In genomic region chr11:79647071-79647501, GRCm38 (mm10) we compare ENCODE assay signal across 9 mouse cellular contexts. TPM values are rescaled to one million over a fixed set of nuclear protein-coding genes. Genes with fewer than 3 reads are reported as not detected.
DNase-seq lines count a peak whose midpoint lies in the region; ATAC-seq and TF ChIP-seq lines count a peak whose summit lies in the region.
"Had no signal": no experiment of that assay in that cellular context is flagged by ENCODE, and none has a peak within 500 bp of the region (broad histone marks: within the 10 kb centered on the region; RNA-seq: fewer than 3 reads in every experiment).

No protein-coding gene starts in this region.

- H3K4me2 ChIP-seq in hindbrain, embryonic 13.5 days = no peak overlapping the region
- no peak overlapping the region for H3K4me2 ChIP-seq in stomach, embryonic 15.5 days
- H3K4me2 ChIP-seq: heart, embryonic 15.5 days had no signal

- peak overlapping the region; percentile 60 for H3K27ac ChIP-seq in hindbrain, embryonic 13.5 days
- no peak overlapping the region for H3K27ac ChIP-seq in stomach, embryonic 15.5 days
- H3K27ac ChIP-seq: heart, embryonic 15.5 days had no signal

- H3K9me3 ChIP-seq in hindbrain, embryonic 13.5 days = no peaks in the 10 kb centered on the region
- no peaks in the 10 kb centered on the region for H3K9me3 ChIP-seq in stomach, embryonic 15.5 days
- H3K9me3 ChIP-seq: heart, embryonic 15.5 days had no signal

- 25% methylated on average over 8 of the region's 8 CpGs for WGBS in hindbrain, embryonic 13.5 days
- WGBS in stomach, embryonic 15.5 days = 49% methylated on average over 8 of the region's 8 CpGs

- DNase-seq in adrenal gland, adult 2 months = peak; percentile 53
- DNase-seq in adrenal gland, adult 18-20 months (ENCODE audit: low spot score in 2 of 2) = no peak
- peak; percentile 61 for DNase-seq in brain, embryonic 14.5 days (ENCODE audit: low read depth)
- DNase-seq in left cerebral cortex, postnatal 10 days (ENCODE audit: extremely low spot score in 1 of 2, low spot score in 2 of 2) = peak; percentile 61 to 71
- no peak for DNase-seq in thymus, postnatal 25 days

- no peaks in the 10 kb centered on the region; the same call in 1 of the 2 replicates for H3K36me3 ChIP-seq in hindbrain, embryonic 13.5 days
- no peaks in the 10 kb centered on the region for H3K36me3 ChIP-seq in stomach, embryonic 15.5 days
- H3K36me3 ChIP-seq: heart, embryonic 15.5 days had no signal

- H3K4me3 ChIP-seq in hindbrain, embryonic 13.5 days = no peak overlapping the region
- no peak overlapping the region for H3K4me3 ChIP-seq in stomach, embryonic 15.5 days (replicated peaks)
- H3K4me3 ChIP-seq: heart, embryonic 15.5 days had no signal

- ATAC-seq in hindbrain, embryonic 13.5 days (ENCODE audit: low FRiP score) = no peak
- ATAC-seq in stomach, embryonic 15.5 days (ENCODE audit: insufficient read depth, low FRiP score, low read depth) = 0 out of 2 replicates have a peak, but pooled peaks have one; percentile 25
- ATAC-seq in CD4-positive, CD25-positive, alpha-beta regulatory T cell, adult 4 months = no peak

- no peak for TF ChIP-seq POLR2A in brain, embryonic 14.5 days (IDR thresholded peaks at IDR 0.05; ENCODE audit: borderline replicate concordance, extremely low read depth, insufficient read depth, insufficient read length, poor library complexity, severe bottlenecking)

- intact Hi-C loops in left cerebral cortex, postnatal 10 days (cut with DNase I) = no loop called here

- no peak for TF ChIP-seq CTCF in brain, embryonic 14.5 days (IDR thresholded peaks at IDR 0.05; ENCODE audit: borderline replicate concordance, extremely low read depth, insufficient read depth, insufficient read length)

- H3K4me1 ChIP-seq in hindbrain, embryonic 13.5 days (replicated peaks) = peaks cover 80% of the 10 kb centered on the region
- H3K4me1 ChIP-seq in stomach, embryonic 15.5 days = peaks cover 25% of the 10 kb centered on the region

- no peak overlapping the region for H3K9ac ChIP-seq in hindbrain, embryonic 13.5 days
- H3K9ac ChIP-seq in stomach, embryonic 15.5 days = no peak overlapping the region
- H3K9ac ChIP-seq: heart, embryonic 15.5 days had no signal

- H3K27me3 ChIP-seq in hindbrain, embryonic 13.5 days = no peaks in the 10 kb centered on the region; the same call in 1 of the 2 replicates
- no peaks in the 10 kb centered on the region for H3K27me3 ChIP-seq in stomach, embryonic 15.5 days (replicated peaks)

RNA-seq across cellular contexts. Expression of gene Rab11fip4, which starts 56.1 kb away (rescaled TPM):
- total RNA-seq in adrenal gland, adult 2 months (2021) = 1 to 10 TPM; 1.8 to 7.2 TPM
- 2.7 and 4.0 TPM in 2 replicates for polyA plus RNA-seq in adrenal gland, adult 2 months (2012; rRNA removed)
- 1 to 10 TPM; 2.0 to 4.3 TPM for total RNA-seq in adrenal gland, adult 18-20 months (2021)
- 39.5 and 55.0 TPM in 2 replicates for polyA plus RNA-seq in brain, embryonic 14.5 days (2012; rRNA removed)
- 26.1 and 26.9 TPM in 2 replicates for polyA plus RNA-seq in hindbrain, embryonic 13.5 days (2015; fragmentation: Nextera tagmentation; extraction: Ambion mirVana)
- total RNA-seq in left cerebral cortex, postnatal 10 days (2021) = 100 to 1,000 TPM; 173 to 174 TPM
- polyA plus RNA-seq in stomach, embryonic 15.5 days (2015; fragmentation: Nextera tagmentation; extraction: Ambion mirVana) = 2.1 and 2.6 TPM in 2 replicates
- 10 to 100 TPM in 1 of 2 experiments, 1 to 10 TPM in 1; 8.3 to 13.0 TPM for polyA plus RNA-seq in CD4-positive, CD25-positive, alpha-beta regulatory T cell, adult 4 months (2017; shearing (Covaris generic))

Comparison
In these comparisons a context has a peak if more than half of its experiments do, and no peak if none do; other contexts are left out.
1. DNase-seq: peak in adrenal gland, adult 2 months (single experiment), brain, embryonic 14.5 days (single experiment) and left cerebral cortex, postnatal 10 days (2 of 2); none in adrenal gland, adult 18-20 months (0 of 2) and thymus, postnatal 25 days (single experiment).